Mouse (Mus musculus) erythroblast, embryonic 14.5 days (primary cell): ENCODE results near the gene Zfp106. TPM values are rescaled to one million over a fixed set of nuclear protein-coding genes. Genes with fewer than 3 reads are reported as not detected.

Experiments used
- H3K27me3 ChIP-seq: 2 replicates; pipeline ENCODE4 v1.6.1; 2012; ENCODE audit warnings: inconsistent platforms; ENCODE audit not compliant: control insufficient read depth
- H3K36me3 ChIP-seq: 2 replicates; pipeline ENCODE4 v1.6.1; 2012; ENCODE audit warnings: mild to moderate bottlenecking, inconsistent platforms; ENCODE audit not compliant: control insufficient read depth
- H3K4me1 ChIP-seq: 2 replicates; pipeline ENCODE4 v1.6.1; 2012; ENCODE audit warnings: inconsistent platforms; ENCODE audit not compliant: control insufficient read depth
- H3K4me3 ChIP-seq: replicated peaks from 2 replicates; pipeline ENCODE3; 2012; ENCODE audit warnings: moderate library complexity, mild to moderate bottlenecking, inconsistent platforms
- H3K9me3 ChIP-seq: 2 replicates; pipeline ENCODE4 v1.6.1; 2012; ENCODE audit warnings: low read length, inconsistent platforms, mixed read lengths; ENCODE audit not compliant: control insufficient read depth
- GATA1 ChIP-seq: IDR thresholded peaks from 2 replicates; pipeline ENCODE4 v1.6.1; 2012; ENCODE audit warnings: low read length, inconsistent platforms, mixed read lengths
- TAL1 ChIP-seq: IDR thresholded peaks from 3 replicates; pipeline ENCODE4 v1.6.1; 2012; ENCODE audit warnings: low read length, inconsistent platforms, mixed read lengths
- polyA plus RNA-seq: library from polyadenylated mRNA; stranded (reverse); fragments of >175 nt; gene quantifications from 2 replicates; pipeline ENCODE4 v1.2.3, GENCODE M21; 2012

The Zfp106 gene
- polyA plus RNA-seq, 1 experiment: 0.30 TPM

- no peak overlapping the region for H3K4me3 ChIP-seq
- H3K36me3 ChIP-seq: peaks cover 69% of the 10 kb centered on the region
- TF ChIP-seq TAL1 (no peak), GATA1 (no peak)
- no peaks in the 10 kb centered on the region for H3K4me1 ChIP-seq
- H3K27me3 ChIP-seq: no peaks in the 10 kb centered on the region
- H3K9me3 ChIP-seq: no peaks in the 10 kb centered on the region
These were observed 45.0 kb downstream of the Zfp106 start for GRCm38 (mm10) chr2:120518547-120519210.

GRCm38 (mm10) chr2:120514181-120514580 is 49.5 kb downstream of the Zfp106 start:
- H3K27me3 ChIP-seq: no peaks in the 10 kb centered on the region
- TF ChIP-seq TAL1 (no peak), GATA1 (no peak)
- H3K4me1 ChIP-seq: no peaks in the 10 kb centered on the region
- H3K4me3 ChIP-seq: no peak overlapping the region
- H3K36me3 ChIP-seq: peaks cover 66% of the 10 kb centered on the region
- H3K9me3 ChIP-seq: no peaks in the 10 kb centered on the region

- Histone ChIP-seq H3K36me3 (peaks cover 14% of the 10 kb centered on the region), H3K9me3 (no peaks in the 10 kb centered on the region), H3K4me1 (no peaks in the 10 kb centered on the region; the same call in 1 of the 2 replicates), H3K27me3 (no peaks in the 10 kb centered on the region), H3K4me3 (no peak overlapping the region)
- no peak for TF ChIP-seq TAL1
- no peak for TF ChIP-seq GATA1
These were observed 59.7 kb downstream of the Zfp106 start for GRCm38 (mm10) chr2:120503992-120504391.

- Histone ChIP-seq H3K9me3 (no peaks in the 10 kb centered on the region), H3K27me3 (no peaks in the 10 kb centered on the region), H3K4me3 (no peak overlapping the region), H3K4me1 (no peaks in the 10 kb centered on the region; the same call in 1 of the 2 replicates), H3K36me3 (peaks cover 7% of the 10 kb centered on the region)
- TF ChIP-seq TAL1 (no peak), GATA1 (no peak)
These were observed 60.5 kb downstream of the Zfp106 start for GRCm38 (mm10) chr2:120503094-120503493.

GRCm38 (mm10) chr2:120502605-120502990 is 61.0 kb downstream of the Zfp106 start:
- no peaks in the 10 kb centered on the region for H3K9me3 ChIP-seq
- H3K36me3 ChIP-seq: peaks cover 5% of the 10 kb centered on the region; the same call in 1 of the 2 replicates
- no peaks in the 10 kb centered on the region for H3K27me3 ChIP-seq
- TF ChIP-seq GATA1 (no peak), TAL1 (no peak)
- no peaks in the 10 kb centered on the region; the same call in 1 of the 2 replicates for H3K4me1 ChIP-seq
- no peak overlapping the region for H3K4me3 ChIP-seq

GRCm38 (mm10) chr2:120501931-120502604 is 61.6 kb downstream of the Zfp106 start:
- no peak for TF ChIP-seq TAL1
- TF ChIP-seq GATA1: no peak
- Histone ChIP-seq H3K36me3 (peaks cover 5% of the 10 kb centered on the region; the same call in 1 of the 2 replicates), H3K9me3 (no peaks in the 10 kb centered on the region), H3K4me1 (no peaks in the 10 kb centered on the region; the same call in 1 of the 2 replicates), H3K27me3 (no peaks in the 10 kb centered on the region), H3K4me3 (no peak overlapping the region)

GRCm38 (mm10) chr2:120501136-120501918 is 62.3 kb downstream of the Zfp106 start:
- TF ChIP-seq TAL1: no peak
- no peak for TF ChIP-seq GATA1
- Histone ChIP-seq H3K4me3 (no peak overlapping the region), H3K4me1 (no peaks in the 10 kb centered on the region; the same call in 1 of the 2 replicates), H3K27me3 (no peaks in the 10 kb centered on the region), H3K9me3 (no peaks in the 10 kb centered on the region), H3K36me3 (peaks cover 5% of the 10 kb centered on the region; the same call in 1 of the 2 replicates)

GRCm38 (mm10) chr2:120499971-120500471 is 63.6 kb downstream of the Zfp106 start:
- H3K4me3 ChIP-seq: no peak overlapping the region
- no peaks in the 10 kb centered on the region; the same call in 1 of the 2 replicates for H3K4me1 ChIP-seq
- H3K9me3 ChIP-seq: no peaks in the 10 kb centered on the region
- H3K27me3 ChIP-seq: no peaks in the 10 kb centered on the region
- TF ChIP-seq TAL1 (no peak), GATA1 (no peak)
- no peaks in the 10 kb centered on the region; the same call in 1 of the 2 replicates for H3K36me3 ChIP-seq

GRCm38 (mm10) chr2:120496511-120496910 is 67.1 kb downstream of the Zfp106 start:
- Histone ChIP-seq H3K36me3 (no peaks in the 10 kb centered on the region), H3K27me3 (no peaks in the 10 kb centered on the region), H3K9me3 (no peaks in the 10 kb centered on the region), H3K4me1 (no peaks in the 10 kb centered on the region; the same call in 1 of the 2 replicates), H3K4me3 (no peak overlapping the region)
- TF ChIP-seq TAL1: no peak
- TF ChIP-seq GATA1: no peak
